Mouse (Mus musculus): Measurements from ENCODE around the gene Homer2.

Homer2 gene

GRCm38 (mm10) chr7:81561211-81561610 is 146.1 kb downstream of the Homer2 start:
- DNase-seq (ENCODE audit: low spot score in 2 of 2): no peak

- DNase-seq (ENCODE audit: low spot score in 2 of 2): no peak
Observed at GRCm38 (mm10) chr7:81560101-81561049, 147.0 kb downstream of the Homer2 start.

- no peak for DNase-seq (ENCODE audit: low spot score in 2 of 2)
Observed at GRCm38 (mm10) chr7:81559231-81559980, 147.9 kb downstream of the Homer2 start.

- no peak for DNase-seq (ENCODE audit: low spot score in 2 of 2)
Observed at GRCm38 (mm10) chr7:81557985-81558360, 149.4 kb downstream of the Homer2 start.

GRCm38 (mm10) chr7:81557252-81557984 is 149.9 kb downstream of the Homer2 start:
- DNase-seq (ENCODE audit: low spot score in 2 of 2): no peak

- DNase-seq (ENCODE audit: low spot score in 2 of 2): no peak
Observed at GRCm38 (mm10) chr7:81556839-81557238, 150.5 kb downstream of the Homer2 start.

- DNase-seq (ENCODE audit: low spot score in 2 of 2): peak; percentile 44 to 76
Observed at GRCm38 (mm10) chr7:81554369-81554768, 153.0 kb downstream of the Homer2 start.

GRCm38 (mm10) chr7:81553589-81553988 is 153.7 kb downstream of the Homer2 start:
- DNase-seq (ENCODE audit: low spot score in 2 of 2): no peak

Data from spleen, postnatal 4 days (tissue).